Mouse (Mus musculus) testis, adult 2 months (tissue): ENCODE measurements around the gene Dydc1. TPM values are rescaled to one million over a fixed set of nuclear protein-coding genes. Genes with fewer than 3 reads are reported as not detected.

Source experiments
- H3K27ac ChIP-seq: fragments of 200-500 bp; 2 replicates; pipeline ENCODE4 v1.5.1; 2012; ENCODE audit warnings: low read depth, low read length; ENCODE audit not compliant: control insufficient read depth, insufficient read depth
- H3K27me3 ChIP-seq: fragments of 200-500 bp; 2 replicates; pipeline ENCODE4 v1.6.1; 2012; ENCODE audit warnings: mild to moderate bottlenecking, low read length, moderate library complexity; ENCODE audit not compliant: control insufficient read depth, insufficient read depth
- H3K36me3 ChIP-seq: fragments of 200-500 bp; 2 replicates; pipeline ENCODE4 v1.6.1; 2012; ENCODE audit warnings: mild to moderate bottlenecking, low read length; ENCODE audit not compliant: control insufficient read depth, insufficient read depth
- H3K4me1 ChIP-seq: fragments of 200-500 bp; 2 replicates; pipeline ENCODE4 v1.6.1; 2012; ENCODE audit warnings: low read length; ENCODE audit not compliant: control insufficient read depth, insufficient read depth
- H3K4me3 ChIP-seq: fragments of 200-500 bp; 2 replicates; pipeline ENCODE4 v1.5.1; 2012; ENCODE audit warnings: low read depth, mild to moderate bottlenecking, low read length, moderate library complexity, mixed read lengths; ENCODE audit not compliant: control insufficient read depth
- CTCF ChIP-seq: fragments of 200-500 bp; IDR thresholded peaks from 2 replicates; pipeline ENCODE4 v1.5.1; 2012; ENCODE audit warnings: low read depth, mild to moderate bottlenecking, inconsistent platforms, low read length, moderate library complexity; ENCODE audit not compliant: control insufficient read depth, insufficient read depth, insufficient replicate concordance
- POLR2A ChIP-seq: fragments of 200-500 bp; IDR thresholded peaks from 2 replicates; pipeline ENCODE4 v1.6.1; 2012; ENCODE audit warnings: low read depth, mild to moderate bottlenecking, inconsistent platforms, low read length, moderate library complexity; ENCODE audit not compliant: control insufficient read depth
- polyA plus RNA-seq: library from polyadenylated mRNA; depleted of rRNA; stranded (reverse); fragments of >200 nt; gene quantifications from 2 replicates; pipeline ENCODE4 v1.2.3, GENCODE M21; 2012

Dydc1 gene
- polyA plus RNA-seq, 1 experiment, result 24.6 TPM

DNA sequence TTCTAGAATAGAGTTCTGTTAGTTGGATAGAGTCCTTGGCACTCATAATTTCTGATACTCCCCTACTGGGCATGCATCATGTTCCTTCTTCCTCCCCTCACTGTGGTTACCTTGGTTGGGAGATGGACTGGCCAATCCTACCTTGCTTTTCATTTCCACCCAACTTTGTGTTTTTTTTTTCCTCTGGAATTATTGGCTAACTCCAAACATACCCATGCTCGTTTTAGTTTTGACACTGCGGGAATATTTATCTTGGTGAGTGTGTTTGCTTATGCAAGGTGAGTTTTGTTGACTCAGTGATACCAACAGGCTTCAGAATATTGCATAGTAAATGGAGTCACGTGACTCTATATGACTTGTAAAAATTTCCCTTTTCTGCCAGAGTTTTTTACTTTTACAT lies 28.0 kb downstream of the Dydc1 start:
- H3K27me3 ChIP-seq, result no peaks in the 10 kb centered on the region
- H3K4me3 ChIP-seq, result no peak overlapping the region
- TF ChIP-seq POLR2A (no peak), CTCF (no peak)
- H3K36me3 ChIP-seq, result no peaks in the 10 kb centered on the region
- H3K4me1 ChIP-seq, result peaks cover 2% of the 10 kb centered on the region; the same call in 1 of the 2 replicates
- no peak overlapping the region for H3K27ac ChIP-seq

DNA sequence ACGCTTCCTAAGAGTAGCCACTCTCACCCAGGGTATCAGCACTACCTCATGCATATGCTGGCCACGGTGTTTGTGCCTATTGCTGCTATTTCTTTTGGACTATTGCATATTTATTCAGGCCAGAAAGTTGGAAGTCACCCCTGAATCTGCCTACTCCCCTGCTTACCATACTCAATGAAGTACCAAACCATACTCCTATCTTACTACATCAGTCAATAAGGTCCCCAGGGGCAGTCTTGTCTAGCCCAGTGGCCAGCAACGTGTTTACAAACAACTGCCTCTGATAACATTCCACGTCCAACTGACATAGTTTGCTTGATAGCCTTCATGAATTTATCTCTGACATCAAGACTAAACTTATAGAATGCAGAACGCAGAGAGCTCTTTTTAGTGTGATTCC lies 28.5 kb downstream of the Dydc1 start:
- Histone ChIP-seq H3K4me3 (no peak overlapping the region), H3K4me1 (peaks cover 2% of the 10 kb centered on the region; the same call in 1 of the 2 replicates), H3K27ac (no peak overlapping the region), H3K27me3 (no peaks in the 10 kb centered on the region), H3K36me3 (no peaks in the 10 kb centered on the region)
- TF ChIP-seq CTCF (no peak), POLR2A (no peak)

- TF ChIP-seq CTCF, result no peak
- TF ChIP-seq POLR2A, result no peak
- H3K27me3 ChIP-seq, result no peaks in the 10 kb centered on the region
- peaks cover 2% of the 10 kb centered on the region; the same call in 1 of the 2 replicates for H3K4me1 ChIP-seq
- H3K27ac ChIP-seq, result no peak overlapping the region
- H3K36me3 ChIP-seq, result no peaks in the 10 kb centered on the region
- H3K4me3 ChIP-seq, result no peak overlapping the region
These were observed 29.6 kb downstream of the Dydc1 start for GRCm38 (mm10) chr14:41102269-41102668.

DNA sequence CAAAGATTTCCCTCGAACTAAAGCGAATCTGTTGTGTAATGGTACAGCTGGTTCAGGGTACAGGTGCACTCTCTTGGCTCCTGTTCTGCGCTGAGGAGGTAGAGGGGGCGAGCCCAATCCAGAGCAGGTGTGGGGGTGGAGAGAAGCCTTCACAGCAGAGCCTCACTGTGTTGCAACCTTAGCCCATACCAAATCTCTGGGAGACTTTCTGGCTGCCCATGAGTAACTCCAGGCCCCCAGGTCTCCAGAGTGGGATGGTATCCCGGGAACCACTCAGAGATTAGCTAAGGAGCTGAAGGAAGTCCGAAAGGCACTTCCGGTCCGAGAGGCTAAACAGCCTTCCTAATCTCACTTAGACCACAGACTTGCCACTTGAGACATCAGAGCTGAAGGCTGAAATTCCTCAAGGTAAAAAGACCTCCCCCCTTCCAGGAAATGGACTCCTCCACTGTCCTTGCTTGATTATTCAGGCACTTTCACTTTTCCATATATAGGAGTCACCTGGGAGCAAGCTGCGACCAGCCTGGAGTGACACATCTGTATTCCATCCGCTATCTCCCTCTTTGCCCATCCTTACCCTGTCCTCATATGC lies 32.2 kb downstream of the Dydc1 start, which contains the start of gene Mat1a:
TSS of gene Mat1a (plus strand) at position 183 of the 592 bp plus-strand sequence.
- Histone ChIP-seq H3K27ac (no peak within 1 kb of the TSS), H3K4me3 (no peak within 1 kb of the TSS), H3K4me1 (peaks cover 2% of the 10 kb centered on the region; the same call in 1 of the 2 replicates), H3K36me3 (no peaks in the 10 kb centered on the region), H3K27me3 (no peaks in the 10 kb centered on the region)
- TF ChIP-seq CTCF, result no peak
- no peak for TF ChIP-seq POLR2A

DNA sequence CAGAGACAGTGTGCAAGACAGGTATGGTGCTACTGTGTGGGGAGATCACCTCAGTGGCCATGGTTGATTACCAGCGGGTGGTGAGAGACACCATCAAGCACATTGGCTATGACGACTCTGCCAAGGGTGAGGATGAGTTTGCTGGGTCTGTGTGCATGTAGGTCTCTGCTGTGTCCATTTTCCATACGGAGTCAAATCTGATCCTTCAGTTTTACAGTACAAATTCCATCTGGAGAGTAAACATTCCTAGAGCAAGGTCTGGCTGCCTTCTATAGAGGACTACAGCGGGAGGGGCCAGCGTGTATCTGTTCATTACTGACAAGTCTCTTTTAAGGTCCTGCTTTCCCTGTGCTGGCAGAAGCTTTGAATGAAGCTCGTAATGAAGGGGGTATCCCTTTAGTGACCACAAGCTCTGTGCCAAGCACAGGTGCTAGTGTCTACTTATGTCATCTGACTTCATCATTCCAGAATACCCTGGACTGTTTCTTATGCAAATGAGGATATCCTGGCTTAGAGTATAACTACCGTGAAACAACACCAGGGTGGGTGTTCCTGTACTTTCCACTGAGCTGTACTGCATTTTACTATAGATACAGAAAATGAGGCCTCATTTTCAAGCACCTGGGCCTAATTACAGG lies 38.4 kb downstream of the Dydc1 start:
- TF ChIP-seq POLR2A, result no peak
- H3K27ac ChIP-seq, result no peak overlapping the region
- no peaks in the 10 kb centered on the region for H3K27me3 ChIP-seq
- H3K4me3 ChIP-seq, result no peak overlapping the region
- no peaks in the 10 kb centered on the region for H3K4me1 ChIP-seq
- no peaks in the 10 kb centered on the region for H3K36me3 ChIP-seq

- no peaks in the 10 kb centered on the region for H3K27me3 ChIP-seq
- H3K27ac ChIP-seq, result no peak overlapping the region
- H3K4me1 ChIP-seq, result no peaks in the 10 kb centered on the region
- TF ChIP-seq CTCF (no peak), POLR2A (no peak)
- no peak overlapping the region for H3K4me3 ChIP-seq
- no peaks in the 10 kb centered on the region for H3K36me3 ChIP-seq
These were observed 40.2 kb downstream of the Dydc1 start for GRCm38 (mm10) chr14:41112944-41113343.

GRCm38 (mm10) chr14:41116271-41116670 lies 43.6 kb downstream of the Dydc1 start:
- H3K4me1 ChIP-seq, result no peaks in the 10 kb centered on the region
- no peak for TF ChIP-seq CTCF
- TF ChIP-seq POLR2A, result no peak
- no peaks in the 10 kb centered on the region for H3K36me3 ChIP-seq
- H3K27me3 ChIP-seq, result no peaks in the 10 kb centered on the region
- no peak overlapping the region for H3K27ac ChIP-seq
- no peak overlapping the region for H3K4me3 ChIP-seq

- H3K27me3 ChIP-seq, result no peaks in the 10 kb centered on the region
- H3K4me3 ChIP-seq, result no peak overlapping the region
- TF ChIP-seq CTCF (no peak), POLR2A (no peak)
- H3K4me1 ChIP-seq, result no peaks in the 10 kb centered on the region
- no peak overlapping the region for H3K27ac ChIP-seq
- H3K36me3 ChIP-seq, result no peaks in the 10 kb centered on the region
These were observed 52.0 kb downstream of the Dydc1 start for GRCm38 (mm10) chr14:41124683-41125082.
